27 mouse cellular contexts compared by ENCODE assay signal in the genomic region with DNA sequence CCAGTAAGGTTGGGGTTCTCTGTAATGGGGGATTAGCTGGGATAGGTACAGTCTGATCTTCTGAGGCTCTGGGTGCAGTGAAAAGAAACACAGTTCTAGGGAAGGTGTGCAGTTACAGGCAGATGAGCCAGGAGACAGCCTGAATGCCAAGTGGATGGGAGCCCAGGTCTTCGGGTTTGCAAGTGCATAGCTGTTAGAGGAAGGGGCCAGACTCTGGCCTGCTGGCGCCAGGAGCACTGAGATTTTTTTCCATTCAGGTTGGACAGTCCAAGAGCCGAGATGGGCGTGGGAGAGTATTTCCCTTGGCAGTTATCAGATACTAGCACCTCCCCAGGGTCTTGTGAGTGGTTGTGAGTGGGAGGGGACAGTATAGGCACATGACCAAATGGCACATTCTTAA.
DNase-seq lines count a peak whose midpoint lies in the region; ATAC-seq lines count a peak whose summit lies in the region.
"Had no signal": no experiment of that assay in that cellular context is flagged by ENCODE, and none has a peak within 500 bp of the region (broad histone marks: within the 10 kb centered on the region; RNA-seq: fewer than 3 reads in every experiment).

No protein-coding gene starts in this region.

- DNase-seq in embryonic facial prominence, embryonic 10.5 days (ENCODE audit: low spot score): no peak
- peak; percentile 27 to 54 for DNase-seq in kidney, postnatal 25 days
- DNase-seq in kidney, postnatal 10 days: no peak
- DNase-seq in gastrocnemius, postnatal 10 days: peak; percentile 30
- no peak for DNase-seq in ovary, postnatal 14 days (ENCODE audit: low spot score)
- DNase-seq: adrenal gland, postnatal 10 days; cerebellum, adult 11 months; cerebellum, adult 9-10 months; layer of hippocampus, postnatal 36 days; left cerebral cortex, postnatal 4 days; lung, adult 18-20 months; lung, postnatal 4 days; right cerebral cortex, postnatal 4 days; thymus, adult 2 months had no signal

- WGBS in embryonic facial prominence, embryonic 12.5 days: 82% methylated on average over 4 of the region's 4 CpGs
- WGBS in embryonic facial prominence, embryonic 10.5 days: 89% methylated on average over 4 of the region's 4 CpGs
- 85% methylated on average over 4 of the region's 4 CpGs for WGBS in forebrain, embryonic 15.5 days

- H3K4me3 ChIP-seq in embryonic facial prominence, embryonic 12.5 days: no peak overlapping the region
- no peak overlapping the region for H3K4me3 ChIP-seq in embryonic facial prominence, embryonic 10.5 days
- no peak overlapping the region for H3K4me3 ChIP-seq in forebrain, embryonic 15.5 days
- H3K4me3 ChIP-seq: hindbrain, embryonic 12.5 days; intestine, embryonic 15.5 days; liver, embryonic 12.5 days; megakaryocyte, embryonic 14.5 days; midbrain, embryonic 12.5 days; myocyte; neural tube, embryonic 12.5 days had no signal

- H3K27ac ChIP-seq in embryonic facial prominence, embryonic 12.5 days: peak overlapping the region; percentile 30; the same call in 1 of the 2 replicates
- H3K27ac ChIP-seq in embryonic facial prominence, embryonic 10.5 days (replicated peaks): no peak overlapping the region
- H3K27ac ChIP-seq in forebrain, embryonic 15.5 days (replicated peaks): no peak overlapping the region
- H3K27ac ChIP-seq: hindbrain, embryonic 12.5 days; hindbrain, postnatal 0 days; intestine, embryonic 15.5 days; liver, embryonic 12.5 days; midbrain, embryonic 12.5 days; neural tube, embryonic 12.5 days had no signal

- no peak overlapping the region for H3K9ac ChIP-seq in embryonic facial prominence, embryonic 12.5 days
- no peak overlapping the region for H3K9ac ChIP-seq in forebrain, embryonic 15.5 days (replicated peaks)
- H3K9ac ChIP-seq: hindbrain, embryonic 12.5 days; intestine, embryonic 15.5 days; liver, embryonic 12.5 days; midbrain, embryonic 12.5 days; neural tube, embryonic 12.5 days had no signal

- no peak for ATAC-seq in embryonic facial prominence, embryonic 12.5 days (ENCODE audit: insufficient number of reproducible peaks, insufficient read depth, low FRiP score, low TSS enrichment)
- ATAC-seq in forebrain, embryonic 15.5 days (replicated peaks): no peak
- ATAC-seq: forebrain, embryonic 14.5 days; hindbrain, postnatal 0 days; intestine, embryonic 15.5 days; liver, embryonic 12.5 days; lung, postnatal 0 days; Patski had no signal

- H3K4me1 ChIP-seq in embryonic facial prominence, embryonic 12.5 days: peaks cover 10% of the 10 kb centered on the region; the same call in 1 of the 2 replicates
- peaks cover 18% of the 10 kb centered on the region for H3K4me1 ChIP-seq in embryonic facial prominence, embryonic 10.5 days
- H3K4me1 ChIP-seq in forebrain, embryonic 15.5 days: peaks cover 24% of the 10 kb centered on the region
- H3K4me1 ChIP-seq: intestine, embryonic 15.5 days; neural tube, embryonic 12.5 days had no signal

- no peaks in the 10 kb centered on the region for H3K27me3 ChIP-seq in embryonic facial prominence, embryonic 12.5 days
- H3K27me3 ChIP-seq in embryonic facial prominence, embryonic 10.5 days (replicated peaks; ENCODE audit: low read depth, poor library complexity, severe bottlenecking): no peaks in the 10 kb centered on the region
- no peaks in the 10 kb centered on the region for H3K27me3 ChIP-seq in forebrain, embryonic 15.5 days
- H3K27me3 ChIP-seq: hindbrain, embryonic 12.5 days; intestine, embryonic 15.5 days; liver, embryonic 12.5 days; megakaryocyte, embryonic 14.5 days; midbrain, embryonic 12.5 days; neural tube, embryonic 12.5 days; Patski had no signal

- H3K9me3 ChIP-seq in embryonic facial prominence, embryonic 12.5 days: no peaks in the 10 kb centered on the region
- no peaks in the 10 kb centered on the region for H3K9me3 ChIP-seq in embryonic facial prominence, embryonic 10.5 days
- H3K9me3 ChIP-seq in forebrain, embryonic 15.5 days: no peaks in the 10 kb centered on the region
- H3K9me3 ChIP-seq: hindbrain, embryonic 12.5 days; intestine, embryonic 15.5 days; liver, embryonic 12.5 days; megakaryocyte, embryonic 14.5 days; midbrain, embryonic 12.5 days; neural tube, embryonic 12.5 days had no signal

- H3K36me3 ChIP-seq in embryonic facial prominence, embryonic 12.5 days: 0 out of 2 replicates have a peak, but pooled peaks cover 7% of the 10 kb centered on the region
- H3K36me3 ChIP-seq in embryonic facial prominence, embryonic 10.5 days (replicated peaks): no peaks in the 10 kb centered on the region; the same call in 1 of the 2 replicates
- no peaks in the 10 kb centered on the region for H3K36me3 ChIP-seq in forebrain, embryonic 15.5 days
- H3K36me3 ChIP-seq: hindbrain, embryonic 12.5 days; intestine, embryonic 15.5 days; midbrain, embryonic 12.5 days; neural tube, embryonic 12.5 days had no signal

- H3K4me2 ChIP-seq in embryonic facial prominence, embryonic 12.5 days (replicated peaks): no peak overlapping the region
- no peak overlapping the region for H3K4me2 ChIP-seq in forebrain, embryonic 15.5 days (replicated peaks)
- H3K4me2 ChIP-seq: hindbrain, embryonic 12.5 days; intestine, embryonic 15.5 days; liver, embryonic 12.5 days; midbrain, embryonic 12.5 days; neural tube, embryonic 12.5 days had no signal

Comparison
In these comparisons a context has a peak if more than half of its experiments do, and no peak if none do; other contexts are left out.
1. DNase-seq: peak in kidney, postnatal 25 days (2 of 2) and gastrocnemius, postnatal 10 days (single experiment); none in embryonic facial prominence, embryonic 10.5 days (single experiment), kidney, postnatal 10 days (single experiment) and ovary, postnatal 14 days (single experiment).